Mouse (Mus musculus) heart, postnatal 0 days (tissue): ENCODE data around the gene Gpsm2.

Experiments
- CTCF ChIP-seq: IDR thresholded peaks from 2 replicates; pipeline ENCODE4 v1.5.1; 2016; ENCODE audit warnings: antibody characterized with exemption, control low read depth, low read depth
- EP300 ChIP-seq: IDR thresholded peaks from 2 replicates; pipeline ENCODE4 v1.6.1; 2016; ENCODE audit warnings: antibody characterized with exemption, low read depth

- no peak for TF ChIP-seq EP300
- TF ChIP-seq CTCF = no peak
Measured at GRCm38 (mm10) chr3:108681004-108681403, 41.1 kb downstream of the Gpsm2 start.
